Mouse (Mus musculus) cerebellum, adult 2 months (tissue): ENCODE results near the gene Lrp5. TPM values are rescaled to one million over a fixed set of nuclear protein-coding genes. Genes with fewer than 3 reads are reported as not detected.
"Not testable (repeated sequence)": the region's sequence is repeated elsewhere in the genome, so short reads cannot be mapped to it uniquely, and the experiment has no call there.

Experiments used
- DNase-seq, 2 experiments: peaks; one replicate each; pipeline ENCODE4 v3.0.0; 2021
- H3K27ac ChIP-seq: fragments of 200-500 bp; 2 replicates; pipeline ENCODE4 v1.5.1; 2012; ENCODE audit warnings: low read length, control low read depth, inconsistent platforms; ENCODE audit not compliant: insufficient read depth
- H3K27me3 ChIP-seq: fragments of 200-500 bp; 2 replicates; pipeline ENCODE4 v1.6.1; 2012; ENCODE audit warnings: inconsistent platforms, mild to moderate bottlenecking, low read length, moderate library complexity; ENCODE audit not compliant: control insufficient read depth, insufficient read depth
- H3K4me1 ChIP-seq: fragments of 200-500 bp; 2 replicates; pipeline ENCODE4 v1.6.1; 2011; ENCODE audit warnings: low read length; ENCODE audit not compliant: control insufficient read depth, insufficient read depth
- H3K4me3 ChIP-seq: fragments of 200-500 bp; replicated peaks from 2 replicates; pipeline ENCODE3; 2011; ENCODE audit warnings: mild to moderate bottlenecking, low read depth, low read length, control low read depth; ENCODE audit not compliant: insufficient read depth
- CTCF ChIP-seq: fragments of 200-500 bp; IDR thresholded peaks from 2 replicates; pipeline ENCODE4 v1.5.1; 2011; ENCODE audit warnings: low read depth, mild to moderate bottlenecking, control low read depth, low read length, moderate library complexity, borderline replicate concordance; ENCODE audit not compliant: insufficient read depth
- POLR2A ChIP-seq: fragments of 200-500 bp; IDR thresholded peaks from 2 replicates; pipeline ENCODE4 v1.6.1; 2011; ENCODE audit warnings: low read length, control low read depth, borderline replicate concordance; ENCODE audit not compliant: insufficient read depth
- WGBS: fragments of 180-500 bp; shearing (Covaris S2); methylation state at CpG from one replicate; pipeline ENCODE4 v1.1.7; 2018; 5-methylcytosine and 5-hydroxymethylcytosine counted together
- polyA plus RNA-seq: library from polyadenylated mRNA; depleted of rRNA; stranded (reverse); fragments of >200 nt; gene quantifications from 2 replicates; pipeline ENCODE4 v1.2.3, GENCODE M21; 2012

Lrp5 gene
- polyA plus RNA-seq, 1 experiment, result 3.8 TPM

DNA sequence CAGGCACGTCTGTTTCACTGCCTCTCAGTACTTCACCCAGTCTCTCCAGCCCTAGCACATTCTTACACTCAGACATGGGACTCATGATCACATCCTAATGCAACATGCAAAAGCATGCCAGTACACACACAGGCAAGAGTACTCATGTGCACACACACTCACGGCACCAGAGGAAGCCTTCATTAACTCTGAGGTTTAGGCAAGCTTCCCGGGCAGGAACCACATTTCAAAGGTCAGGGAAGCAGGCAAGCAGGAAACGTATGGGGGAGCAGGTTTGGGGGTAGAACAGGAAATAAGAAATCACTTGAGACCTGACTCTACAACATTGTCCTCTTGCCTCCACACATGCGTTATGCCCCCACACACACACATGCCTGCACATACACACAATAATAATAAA lies 20.9 kb downstream of the Lrp5 start:
- DNase-seq, result no peak
- no peak for TF ChIP-seq CTCF
- no peak for TF ChIP-seq POLR2A
- peaks cover 2% of the 10 kb centered on the region; the same call in 1 of the 2 replicates for H3K4me1 ChIP-seq
- H3K27me3 ChIP-seq, result no peaks in the 10 kb centered on the region
- WGBS, result 73% methylated on average over 5 of the region's 5 CpGs
- no peak overlapping the region for H3K4me3 ChIP-seq
- no peak overlapping the region for H3K27ac ChIP-seq

DNA sequence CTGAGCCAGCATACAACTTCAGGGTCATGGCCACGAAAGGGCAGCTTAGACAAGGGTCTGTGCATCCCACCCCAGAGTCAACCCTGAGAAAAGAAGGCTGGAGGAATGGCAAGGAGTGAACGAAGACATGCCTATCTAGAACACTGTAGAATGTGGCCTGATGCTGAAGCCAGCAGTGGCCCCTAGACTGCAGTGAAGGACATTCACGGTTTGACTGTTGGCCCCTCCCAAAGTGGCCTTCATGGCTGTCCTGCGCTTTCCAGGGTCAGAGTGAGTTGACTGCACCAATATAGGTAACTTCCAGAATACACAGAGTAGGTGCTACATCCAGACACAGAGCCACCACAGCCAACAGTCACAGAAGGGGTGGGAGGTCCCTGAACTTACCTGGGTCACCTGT lies 28.4 kb downstream of the Lrp5 start:
- Histone ChIP-seq H3K27me3 (no peaks in the 10 kb centered on the region), H3K4me1 (peaks cover 7% of the 10 kb centered on the region; the same call in 1 of the 2 replicates), H3K4me3 (no peak overlapping the region), H3K27ac (no peak overlapping the region)
- WGBS, result 96% methylated on average over 4 of the region's 4 CpGs
- TF ChIP-seq POLR2A (no peak), CTCF (no peak)
- DNase-seq, result no peak

DNA sequence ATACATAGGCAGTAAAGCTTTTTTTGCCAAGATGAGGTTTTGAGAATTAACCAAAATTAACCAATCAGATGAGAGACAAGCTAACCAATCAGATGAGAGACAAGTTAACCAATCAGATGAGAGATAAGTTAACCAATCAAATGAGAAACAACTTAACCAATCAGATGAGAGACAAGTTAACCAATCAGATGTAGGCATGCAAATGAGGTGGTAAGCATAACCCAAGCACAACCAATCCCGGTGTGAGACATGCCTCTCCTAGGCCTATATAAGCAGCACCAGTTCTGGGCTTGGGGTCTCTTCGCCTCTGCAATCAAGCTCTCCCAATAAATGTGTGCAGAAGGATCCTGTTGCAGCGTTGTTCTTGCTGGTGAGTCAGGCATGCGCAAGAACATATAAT lies 29.3 kb downstream of the Lrp5 start:
- not testable (repeated sequence) for H3K4me3 ChIP-seq, H3K27ac ChIP-seq, H3K4me1 ChIP-seq, H3K27me3 ChIP-seq, DNase-seq
- 94% methylated on average over 4 of the region's 4 CpGs for WGBS

DNA sequence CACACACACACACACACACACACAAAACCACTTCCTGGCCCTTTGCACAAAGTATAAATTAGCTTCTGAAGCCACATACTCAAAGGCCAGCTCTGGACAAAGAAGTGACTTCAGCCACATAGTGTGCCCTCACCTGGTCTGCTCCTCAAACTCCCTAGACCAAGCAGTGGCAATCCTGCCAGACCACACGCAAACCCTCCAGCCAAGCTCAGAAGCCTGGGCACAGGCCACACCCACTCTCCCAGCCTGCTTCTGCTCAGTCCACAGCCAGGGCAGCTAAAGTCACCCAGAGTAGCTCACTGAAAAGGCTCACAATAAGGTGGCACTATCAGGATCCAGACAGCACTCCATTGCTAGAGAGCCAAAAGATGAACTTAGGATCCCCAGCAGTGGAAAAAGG lies 30.2 kb downstream of the Lrp5 start:
- WGBS, result 47% methylated on average over 1 of the region's 1 CpGs
- no peaks in the 10 kb centered on the region for H3K27me3 ChIP-seq
- DNase-seq, result no peak
- no peak for TF ChIP-seq CTCF
- TF ChIP-seq POLR2A, result no peak
- peaks cover 7% of the 10 kb centered on the region; the same call in 1 of the 2 replicates for H3K4me1 ChIP-seq
- no peak overlapping the region for H3K4me3 ChIP-seq
- H3K27ac ChIP-seq, result no peak overlapping the region

DNA sequence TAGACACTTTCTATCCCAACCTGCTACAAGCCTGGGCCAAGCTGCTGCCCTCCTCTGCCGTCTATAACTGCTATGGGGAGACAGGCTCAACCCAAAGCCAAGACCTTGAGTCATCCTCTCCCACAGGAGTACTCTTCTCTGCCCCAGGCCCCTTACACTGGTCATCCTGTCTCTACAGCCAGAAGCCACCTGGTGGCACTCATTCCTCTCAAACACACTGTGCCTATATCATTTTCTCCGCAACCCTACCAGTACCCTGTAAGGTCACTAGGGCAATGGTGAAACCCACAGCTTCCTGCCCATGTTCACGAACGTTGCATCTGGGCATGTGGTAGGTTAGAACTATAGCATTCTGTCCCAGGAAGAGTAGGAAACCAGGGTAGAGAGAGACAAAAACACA lies 31.4 kb downstream of the Lrp5 start:
- WGBS, result 86% methylated on average over 4 of the region's 4 CpGs
- Histone ChIP-seq H3K27me3 (no peaks in the 10 kb centered on the region), H3K27ac (no peak overlapping the region), H3K4me1 (peaks cover 7% of the 10 kb centered on the region; the same call in 1 of the 2 replicates), H3K4me3 (no peak overlapping the region)
- TF ChIP-seq POLR2A (no peak), CTCF (no peak)
- DNase-seq, result no peak

DNA sequence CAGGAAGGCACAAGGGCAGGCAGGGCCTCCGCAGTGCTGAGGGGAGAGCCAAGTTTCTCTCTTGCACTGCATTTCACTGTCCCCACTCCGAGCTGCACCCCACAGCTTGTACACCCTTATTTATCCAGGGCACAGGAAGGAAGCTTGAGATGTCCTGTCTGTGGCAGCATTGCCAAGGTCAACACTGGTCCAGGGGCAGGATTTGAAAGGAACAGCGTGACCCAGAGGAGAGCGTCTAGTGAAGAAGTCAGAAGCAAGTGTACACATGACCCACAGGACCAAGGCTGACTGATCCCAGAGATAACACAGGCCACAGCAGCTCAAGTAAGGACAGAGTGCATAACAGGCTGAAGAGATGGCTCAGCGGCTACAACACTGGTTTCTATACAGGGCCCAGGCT lies 32.3 kb downstream of the Lrp5 start:
- peaks cover 7% of the 10 kb centered on the region; the same call in 1 of the 2 replicates for H3K4me1 ChIP-seq
- H3K27ac ChIP-seq, result no peak overlapping the region
- DNase-seq, result no peak
- H3K27me3 ChIP-seq, result no peaks in the 10 kb centered on the region
- no peak overlapping the region for H3K4me3 ChIP-seq
- TF ChIP-seq POLR2A (no peak), CTCF (no peak)
- 82% methylated on average over 5 of the region's 5 CpGs for WGBS

DNA sequence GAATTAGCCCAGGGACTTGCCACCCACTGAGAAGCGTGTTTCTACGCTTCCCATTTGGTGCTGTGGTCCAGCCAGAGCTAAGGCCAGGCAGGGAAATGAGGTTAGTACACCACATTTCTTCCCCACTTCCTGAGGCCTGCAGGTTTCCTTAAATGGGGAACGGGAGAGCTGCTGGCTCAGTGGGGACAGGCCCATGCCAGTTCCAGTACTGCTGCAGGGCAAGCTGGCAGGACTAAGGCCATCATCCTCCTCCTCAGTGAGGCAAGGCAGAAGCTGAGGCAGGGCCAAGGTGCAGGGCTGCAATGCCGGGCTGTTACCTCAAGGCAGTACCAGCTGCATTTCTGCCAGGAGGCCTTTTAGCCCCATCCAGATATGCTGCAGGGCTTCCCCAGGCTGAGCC lies 32.9 kb downstream of the Lrp5 start:
- H3K27me3 ChIP-seq, result no peaks in the 10 kb centered on the region
- DNase-seq, result no peak
- WGBS, result 57% methylated on average over 4 of the region's 4 CpGs
- H3K4me1 ChIP-seq, result peaks cover 7% of the 10 kb centered on the region; the same call in 1 of the 2 replicates
- no peak overlapping the region for H3K27ac ChIP-seq
- H3K4me3 ChIP-seq, result no peak overlapping the region
- TF ChIP-seq POLR2A (no peak), CTCF (no peak)

DNA sequence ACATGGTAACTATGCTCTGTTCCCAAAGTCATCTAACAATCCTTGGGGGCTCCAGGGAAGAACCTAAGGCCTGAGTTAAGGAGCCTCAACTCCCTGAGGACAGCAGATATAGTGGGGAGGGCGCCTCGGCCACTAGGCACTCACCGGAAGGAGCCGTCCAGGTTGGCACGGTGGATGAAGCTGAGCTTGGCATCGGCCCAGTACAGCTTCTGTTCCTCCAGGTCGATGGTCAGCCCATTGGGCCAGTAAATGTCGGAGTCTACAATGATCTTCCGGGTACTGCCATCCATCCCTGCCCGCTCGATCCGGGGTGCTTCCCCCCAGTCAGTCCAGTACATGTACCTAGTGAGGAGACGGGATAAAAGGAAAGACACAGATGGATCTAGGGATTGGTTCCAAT lies 34.4 kb downstream of the Lrp5 start:
- DNase-seq, result no peak
- H3K4me1 ChIP-seq, result peaks cover 7% of the 10 kb centered on the region; the same call in 1 of the 2 replicates
- TF ChIP-seq CTCF, result no peak
- TF ChIP-seq POLR2A, result no peak
- H3K4me3 ChIP-seq, result no peak overlapping the region
- H3K27ac ChIP-seq, result no peak overlapping the region
- no peaks in the 10 kb centered on the region for H3K27me3 ChIP-seq
- 61% methylated on average over 13 of the region's 13 CpGs for WGBS
